Mouse (Mus musculus): ENCODE results near the gene Muc1. TPM values are rescaled to one million over a fixed set of nuclear protein-coding genes. Genes with fewer than 3 reads are reported as not detected.

The Muc1 gene
- total RNA-seq (2014; fragmentation: Nextera tagmentation): not detected in 2 replicates
- total RNA-seq (2017): not detected in 2 replicates

GRCm38 (mm10) chr3:89228836-89229235 is at the start of gene Muc1:
TSS of gene Muc1 (plus strand) at chr3:89229057.
- ATAC-seq (replicated peaks; ENCODE audit: low FRiP score, low TSS enrichment, poor library complexity, severe bottlenecking): no peak

GRCm38 (mm10) chr3:89181749-89182500 is 46.9 kb upstream of the Muc1 start:
- no peak for ATAC-seq (replicated peaks; ENCODE audit: low FRiP score, low TSS enrichment, poor library complexity, severe bottlenecking)

- peak; percentile 23; the same call in 1 of the 2 replicates for ATAC-seq (replicated peaks; ENCODE audit: low FRiP score, low TSS enrichment, poor library complexity, severe bottlenecking)
Observed at GRCm38 (mm10) chr3:89182531-89183057, 46.3 kb upstream of the Muc1 start.

GRCm38 (mm10) chr3:89183058-89183958 is 45.5 kb upstream of the Muc1 start, which contains the start of gene Fam189b:
TSS of gene Fam189b (plus strand) at chr3:89183143.
- ATAC-seq (replicated peaks; ENCODE audit: low FRiP score, low TSS enrichment, poor library complexity, severe bottlenecking): peak; percentile 86

GRCm38 (mm10) chr3:89183959-89184315 is 44.9 kb upstream of the Muc1 start:
- no peak for ATAC-seq (replicated peaks; ENCODE audit: low FRiP score, low TSS enrichment, poor library complexity, severe bottlenecking)

- ATAC-seq (replicated peaks; ENCODE audit: low FRiP score, low TSS enrichment, poor library complexity, severe bottlenecking): no peak
Observed at GRCm38 (mm10) chr3:89187197-89187596, 41.7 kb upstream of the Muc1 start.

- no peak for ATAC-seq (replicated peaks; ENCODE audit: low FRiP score, low TSS enrichment, poor library complexity, severe bottlenecking)
Observed at GRCm38 (mm10) chr3:89187690-89188477, 41.0 kb upstream of the Muc1 start.

- no peak for ATAC-seq (replicated peaks; ENCODE audit: low FRiP score, low TSS enrichment, poor library complexity, severe bottlenecking)
Observed at GRCm38 (mm10) chr3:89188478-89188875, 40.4 kb upstream of the Muc1 start.

GRCm38 (mm10) chr3:89190436-89190835 is 38.4 kb upstream of the Muc1 start:
- 0 out of 2 replicates have a peak, but pooled peaks have one; percentile 15 for ATAC-seq (replicated peaks; ENCODE audit: low FRiP score, low TSS enrichment, poor library complexity, severe bottlenecking)

GRCm38 (mm10) chr3:89193351-89193750 is 35.5 kb upstream of the Muc1 start:
- ATAC-seq (replicated peaks; ENCODE audit: low FRiP score, low TSS enrichment, poor library complexity, severe bottlenecking): no peak

- no peak for ATAC-seq (replicated peaks; ENCODE audit: low FRiP score, low TSS enrichment, poor library complexity, severe bottlenecking)
Observed at GRCm38 (mm10) chr3:89193853-89194252, 35.0 kb upstream of the Muc1 start.

- peak; percentile 97 for ATAC-seq (replicated peaks; ENCODE audit: low FRiP score, low TSS enrichment, poor library complexity, severe bottlenecking)
Observed at GRCm38 (mm10) chr3:89195979-89196877, 32.6 kb upstream of the Muc1 start.

GRCm38 (mm10) chr3:89199839-89200238 is 29.0 kb upstream of the Muc1 start:
- ATAC-seq (replicated peaks; ENCODE audit: low FRiP score, low TSS enrichment, poor library complexity, severe bottlenecking): no peak

GRCm38 (mm10) chr3:89202253-89203141 is 26.4 kb upstream of the Muc1 start, which contains the start of gene Gba:
TSS of gene Gba (plus strand) at chr3:89202928.
- ATAC-seq (replicated peaks; ENCODE audit: low FRiP score, low TSS enrichment, poor library complexity, severe bottlenecking): peak; percentile 84

- peak; percentile 29; the same call in 1 of the 2 replicates for ATAC-seq (replicated peaks; ENCODE audit: low FRiP score, low TSS enrichment, poor library complexity, severe bottlenecking)
Observed at GRCm38 (mm10) chr3:89203142-89203514, 25.7 kb upstream of the Muc1 start.

- no peak for ATAC-seq (replicated peaks; ENCODE audit: low FRiP score, low TSS enrichment, poor library complexity, severe bottlenecking)
Observed at GRCm38 (mm10) chr3:89206079-89206478, 22.8 kb upstream of the Muc1 start.

GRCm38 (mm10) chr3:89206695-89207094 is 22.2 kb upstream of the Muc1 start:
- no peak for ATAC-seq (replicated peaks; ENCODE audit: low FRiP score, low TSS enrichment, poor library complexity, severe bottlenecking)
